Mouse (Mus musculus): ENCODE results near the gene Arid1b. TPM values are rescaled to one million over a fixed set of nuclear protein-coding genes. Genes with fewer than 3 reads are reported as not detected.

Arid1b gene
- polyA plus RNA-seq, 1 experiment: 10.8 TPM

DNA sequence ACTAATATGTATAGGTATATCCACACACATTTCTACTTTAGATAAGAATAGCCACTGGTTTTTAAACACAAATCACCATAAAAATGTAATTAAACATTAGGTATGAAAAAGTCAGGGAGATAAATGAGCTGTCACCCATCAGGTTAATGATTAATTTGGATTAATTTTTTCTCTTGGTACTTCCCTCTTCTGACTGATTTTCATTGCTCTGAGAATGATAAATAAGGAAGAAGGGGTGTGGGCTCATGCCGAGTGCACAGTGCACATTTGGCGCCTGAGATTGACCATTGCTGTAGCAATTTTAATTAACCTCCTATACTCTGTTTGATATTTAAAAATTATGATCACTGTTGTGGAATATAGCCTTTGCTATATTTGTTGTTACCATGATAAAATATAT is 159.3 kb downstream of the Arid1b start:
- no peak for DNase-seq (ENCODE audit: low spot score)

DNA sequence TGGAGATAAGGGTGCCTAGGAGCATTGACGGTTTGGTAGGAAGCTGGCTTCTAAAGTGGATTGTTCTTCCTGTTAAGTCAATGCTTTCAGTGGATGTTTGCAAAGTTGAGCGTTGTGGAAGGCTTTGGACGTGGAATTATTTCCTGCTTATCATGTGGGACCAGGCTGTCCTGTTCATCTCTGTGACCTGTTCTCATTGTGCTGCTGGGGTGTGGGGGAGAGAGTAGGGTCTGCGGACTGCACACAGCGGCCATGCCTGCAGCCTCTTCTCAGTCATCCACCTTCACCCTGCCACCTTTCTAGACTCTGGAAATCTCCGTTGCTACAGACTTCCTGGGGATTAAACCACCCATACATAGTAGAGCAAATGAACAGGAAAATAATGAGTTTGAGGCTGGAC is 160.2 kb downstream of the Arid1b start:
- no peak for DNase-seq (ENCODE audit: low spot score)

DNA sequence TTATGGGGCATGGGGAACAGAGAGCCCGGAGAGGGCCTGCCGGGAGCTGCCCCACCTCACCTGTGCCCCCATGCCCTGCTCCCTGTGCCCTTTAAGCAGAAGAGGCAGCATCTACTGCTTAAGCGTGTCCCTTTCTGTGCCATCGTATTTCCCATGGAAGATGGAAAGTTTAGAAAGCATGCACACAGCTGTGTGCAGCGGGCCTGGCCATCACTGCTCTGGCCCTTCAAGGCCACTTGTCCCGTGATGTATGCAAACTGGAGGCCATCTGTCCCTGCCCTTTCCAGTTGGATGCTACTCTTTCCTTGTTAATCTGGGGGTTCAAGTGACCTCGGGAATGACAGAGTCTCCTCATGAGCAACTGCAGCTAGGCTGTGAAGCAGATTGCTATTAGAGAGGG is 163.5 kb downstream of the Arid1b start:
- no peak for DNase-seq (ENCODE audit: low spot score)

DNA sequence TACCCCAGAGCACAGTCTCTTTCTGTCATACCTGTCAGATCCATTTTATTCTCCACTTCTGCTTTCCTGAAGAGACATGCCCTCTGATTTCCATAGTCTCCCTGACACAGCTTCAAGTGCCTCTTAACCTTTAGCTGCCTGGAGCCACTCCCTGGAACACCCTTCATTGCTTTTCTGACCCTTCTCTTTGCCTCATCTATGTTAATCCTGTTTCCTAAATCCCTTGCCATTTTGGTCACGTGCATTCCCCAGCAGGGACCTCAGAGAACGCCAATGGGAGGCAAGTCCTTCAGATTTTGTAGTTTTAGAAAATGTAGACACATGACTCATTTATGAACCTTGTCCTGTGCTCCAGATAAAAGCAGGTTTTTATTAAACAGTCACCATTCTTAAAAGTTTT is 168.4 kb downstream of the Arid1b start:
- no peak for DNase-seq (ENCODE audit: low spot score)

DNA sequence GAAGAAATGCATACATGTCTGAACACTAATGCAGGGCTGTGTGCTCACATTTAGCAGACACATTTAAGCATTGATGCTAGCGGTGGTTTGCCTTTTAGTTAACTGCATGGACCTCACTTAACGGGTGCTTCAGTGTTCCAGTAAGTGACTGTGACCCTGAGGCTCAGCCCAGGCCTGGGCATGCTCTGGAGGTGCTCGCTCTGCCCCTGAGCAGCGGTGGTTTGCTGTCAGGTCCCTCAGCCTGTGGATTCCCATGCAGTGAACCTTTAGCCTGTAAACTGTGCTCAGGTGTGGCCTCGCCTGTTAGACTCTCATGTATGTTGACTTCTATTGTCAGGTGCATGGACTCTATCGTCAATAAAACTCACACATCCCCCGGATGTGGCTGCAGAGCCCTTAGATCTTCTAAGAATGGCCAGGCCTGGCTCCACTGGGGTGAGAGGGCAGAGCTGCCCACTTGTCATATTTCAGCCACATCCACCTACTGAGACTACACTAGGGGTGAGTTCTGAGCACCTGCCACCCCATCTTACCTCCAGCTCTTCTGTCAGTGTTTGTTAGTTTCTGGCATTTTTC is 169.2 kb downstream of the Arid1b start:
- DNase-seq (ENCODE audit: low spot score): no peak

DNA sequence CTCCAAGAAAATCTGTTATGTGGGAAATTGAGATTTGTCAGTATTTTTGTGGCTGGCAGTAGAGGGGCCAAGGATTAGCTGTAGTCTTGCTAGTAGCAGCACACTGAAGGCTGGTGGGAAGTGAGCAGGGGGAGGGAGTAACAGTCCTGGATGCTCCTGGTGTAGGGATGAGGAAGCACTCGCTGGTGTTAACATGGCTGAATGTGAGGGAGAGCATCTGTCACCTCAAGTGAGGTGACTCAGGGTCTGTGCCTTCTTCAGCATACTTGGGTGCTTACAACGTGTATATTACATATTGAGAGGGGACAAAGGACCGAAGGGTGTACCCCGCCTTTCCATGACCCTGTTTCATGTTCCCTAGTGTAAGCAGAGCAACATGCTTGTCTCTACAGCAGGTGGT is 170.7 kb downstream of the Arid1b start:
- DNase-seq (ENCODE audit: low spot score): no peak

DNA sequence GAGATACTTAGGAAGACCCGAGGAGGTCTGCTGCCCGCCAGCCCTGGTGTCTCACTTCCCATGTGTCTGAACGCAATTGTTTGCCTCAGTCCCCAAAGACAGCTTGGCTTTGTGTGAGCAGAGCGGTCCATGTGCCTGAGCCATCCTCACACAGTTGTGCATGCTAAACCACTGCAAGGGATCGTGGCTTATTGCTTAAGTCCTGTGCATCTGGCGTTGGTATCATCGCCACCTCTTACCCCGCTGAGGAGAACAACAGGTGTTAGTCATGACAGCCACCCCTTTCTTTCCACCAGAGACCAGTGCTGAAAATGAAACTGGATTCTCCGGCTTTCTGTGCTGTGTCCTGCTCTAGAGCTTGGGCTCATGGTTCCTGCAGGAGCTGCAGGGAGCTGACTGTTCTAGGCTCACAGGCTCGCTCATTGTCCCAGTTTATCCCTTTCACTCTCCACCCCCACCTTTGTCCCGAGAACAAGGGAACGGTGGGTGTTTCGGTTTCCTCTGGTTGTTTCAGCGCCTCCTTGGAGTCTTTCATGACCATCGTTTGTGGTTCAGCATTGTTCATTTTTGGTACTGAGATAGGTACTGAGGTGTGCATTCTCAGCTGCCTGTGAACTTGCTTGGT is 171.2 kb downstream of the Arid1b start:
- DNase-seq (ENCODE audit: low spot score): no peak

DNA sequence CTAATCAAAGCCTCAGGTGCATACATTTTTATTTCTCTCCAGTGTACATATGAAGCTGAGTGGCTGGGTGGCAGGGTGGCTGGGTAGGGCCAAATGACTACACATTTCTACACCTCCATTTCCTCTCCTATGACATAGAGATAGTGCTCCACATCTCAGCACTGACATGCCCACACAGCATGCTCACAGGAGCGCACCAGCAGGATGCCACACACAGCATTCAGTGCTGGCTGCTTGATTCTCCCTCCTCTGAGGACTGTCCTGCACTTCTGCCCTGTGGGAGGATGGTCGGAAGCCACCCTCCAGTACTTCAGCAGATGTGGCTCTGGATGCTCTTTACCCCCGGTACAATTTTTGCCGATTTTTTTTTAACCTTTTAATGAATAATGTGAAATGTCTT is 172.0 kb downstream of the Arid1b start:
- no peak for DNase-seq (ENCODE audit: low spot score)

DNA sequence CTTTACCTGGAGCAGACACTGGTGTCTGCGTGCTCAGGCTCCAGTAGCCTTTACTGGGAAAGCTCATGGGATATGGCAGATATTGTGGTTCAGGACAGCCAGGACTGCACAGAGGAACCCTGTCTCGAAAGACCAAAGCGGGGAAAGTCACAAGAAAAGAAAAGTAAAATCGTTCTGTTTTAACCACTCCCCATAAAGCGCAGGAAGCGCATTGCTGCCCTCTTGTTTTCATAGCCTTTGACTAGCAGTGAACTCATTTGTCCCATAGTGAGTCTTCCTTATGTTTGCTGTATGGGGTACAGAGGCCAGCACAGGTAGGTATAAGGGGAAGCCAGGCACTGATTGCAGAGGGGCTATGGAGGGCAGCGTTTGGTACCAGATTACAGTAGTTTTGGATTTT is 173.9 kb downstream of the Arid1b start:
- DNase-seq (ENCODE audit: low spot score): no peak

DNA sequence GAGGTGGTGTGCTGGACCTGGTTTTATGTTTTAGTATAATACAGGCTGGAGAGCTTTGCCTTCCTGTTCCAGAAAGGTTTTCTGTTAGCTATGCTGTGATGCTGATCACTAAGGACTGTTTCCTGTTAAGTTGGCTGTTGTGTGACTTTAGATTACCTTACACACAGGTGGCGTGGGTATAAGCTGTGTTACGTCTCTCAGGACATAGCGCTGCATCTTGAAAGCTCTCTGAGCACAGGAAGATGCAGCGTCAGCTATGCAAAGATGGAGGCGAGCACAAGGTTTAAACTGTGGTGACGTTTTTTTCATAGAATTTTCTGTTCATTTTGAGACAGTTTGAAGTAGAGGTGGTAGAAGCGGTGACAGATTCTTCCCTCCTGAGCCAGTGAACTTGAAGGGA is 174.5 kb downstream of the Arid1b start:
- no peak for DNase-seq (ENCODE audit: low spot score)

DNA sequence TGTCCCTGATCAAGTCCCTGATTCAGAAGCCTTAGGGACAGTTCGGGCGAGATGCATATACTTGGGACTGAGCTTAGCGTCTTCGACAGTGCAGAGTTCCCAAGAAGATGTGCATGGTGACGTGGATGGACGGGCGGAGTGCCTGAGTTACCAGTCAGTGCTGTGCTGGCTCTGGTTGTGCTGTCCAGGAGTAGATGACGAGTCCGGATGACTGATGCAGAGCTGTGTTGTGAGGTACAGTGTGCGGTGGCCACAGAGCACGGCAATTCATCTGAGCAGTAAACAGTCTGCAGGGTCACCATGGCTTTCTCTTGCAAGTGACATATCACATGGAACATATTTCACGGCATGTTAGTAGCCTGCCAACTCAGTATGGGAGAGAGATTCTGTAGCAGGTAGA is 176.2 kb downstream of the Arid1b start:
- DNase-seq (ENCODE audit: low spot score): no peak

DNA sequence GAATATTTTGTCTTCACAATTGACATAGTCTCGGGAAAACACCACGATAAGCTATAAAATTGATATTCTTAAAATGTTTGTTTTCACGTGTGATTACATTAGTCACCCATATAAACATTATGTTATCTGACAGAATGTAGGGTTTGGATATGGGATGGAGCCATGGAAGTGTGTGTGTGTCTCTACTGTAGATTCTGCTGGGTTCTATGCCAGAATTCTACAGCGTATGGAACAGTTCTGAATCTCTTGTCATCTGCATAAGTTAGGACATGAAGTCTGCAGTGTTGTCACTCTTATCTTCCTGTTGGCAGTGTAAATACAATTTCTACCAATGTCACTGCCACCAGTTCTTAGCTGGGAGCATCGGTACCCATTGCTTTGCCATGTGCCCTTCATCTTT is 177.3 kb downstream of the Arid1b start:
- no peak for DNase-seq (ENCODE audit: low spot score)

DNA sequence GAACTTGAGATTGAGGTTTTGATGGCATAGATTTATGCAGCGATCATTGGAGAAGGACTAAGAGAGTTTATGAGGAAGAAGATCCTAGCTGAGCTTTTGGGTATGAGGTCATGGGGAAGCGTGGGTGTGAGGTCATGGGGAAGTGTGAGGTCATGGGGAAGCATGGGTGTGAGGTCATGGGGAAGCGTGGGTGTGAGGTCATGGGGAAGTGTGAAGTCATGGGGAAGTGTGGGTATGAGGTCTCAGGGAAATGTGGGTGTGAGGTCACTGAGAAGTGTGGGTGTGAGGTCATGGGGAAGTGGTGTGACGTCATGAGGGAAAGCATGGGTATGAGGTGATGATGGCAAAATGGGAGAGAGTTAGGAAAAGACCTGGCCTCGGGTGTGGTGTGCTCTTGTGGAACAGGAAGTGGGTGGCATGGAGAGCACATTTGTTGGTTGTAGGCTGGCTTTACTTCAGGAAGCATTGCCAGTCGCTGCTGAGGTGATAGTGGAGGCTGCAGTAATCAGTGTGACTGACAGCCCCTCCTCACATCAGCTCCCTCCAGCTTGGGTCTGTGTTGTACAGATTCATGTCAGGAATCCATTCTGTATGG is 180.4 kb downstream of the Arid1b start:
- DNase-seq (ENCODE audit: low spot score): no peak

DNA sequence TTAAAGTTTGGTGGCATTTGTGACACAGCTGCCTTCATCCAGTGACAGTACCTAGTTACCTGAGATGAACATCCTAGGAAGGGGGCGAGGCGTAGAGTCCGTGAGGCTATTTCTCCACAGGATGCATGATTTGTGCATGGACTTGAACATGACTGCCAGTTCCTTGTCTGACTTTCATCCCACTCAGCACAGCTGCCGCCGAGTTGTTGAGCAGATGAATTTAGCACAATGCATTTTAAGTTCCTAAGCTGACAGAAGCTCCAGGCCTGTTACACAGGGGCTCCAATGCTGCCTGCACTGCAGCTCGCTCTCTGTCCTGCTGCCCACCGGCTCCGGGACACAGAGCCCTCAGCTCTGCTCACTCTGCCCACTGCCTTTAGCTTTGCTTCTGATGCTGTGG is 181.4 kb downstream of the Arid1b start:
- no peak for DNase-seq (ENCODE audit: low spot score)

DNA sequence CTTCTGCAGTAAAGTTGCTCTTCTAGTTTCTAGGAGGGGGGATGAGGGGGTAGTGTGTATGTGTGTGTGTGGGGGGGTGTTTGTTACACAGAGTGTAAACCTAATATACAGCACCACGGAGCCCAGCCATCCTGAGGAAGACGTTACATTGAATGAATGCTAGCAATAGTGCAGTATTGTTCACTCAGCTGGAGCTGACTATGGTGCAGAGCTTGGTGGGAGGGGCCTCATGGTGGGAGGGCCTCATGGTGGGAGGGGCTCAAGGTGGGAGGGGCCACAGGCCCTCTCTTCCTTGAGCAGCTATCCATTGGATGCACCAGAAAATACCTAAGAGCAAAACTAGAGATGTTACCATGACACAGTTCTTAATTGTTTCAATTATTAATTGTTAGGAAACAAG is 182.2 kb downstream of the Arid1b start:
- DNase-seq (ENCODE audit: low spot score): no peak

DNA sequence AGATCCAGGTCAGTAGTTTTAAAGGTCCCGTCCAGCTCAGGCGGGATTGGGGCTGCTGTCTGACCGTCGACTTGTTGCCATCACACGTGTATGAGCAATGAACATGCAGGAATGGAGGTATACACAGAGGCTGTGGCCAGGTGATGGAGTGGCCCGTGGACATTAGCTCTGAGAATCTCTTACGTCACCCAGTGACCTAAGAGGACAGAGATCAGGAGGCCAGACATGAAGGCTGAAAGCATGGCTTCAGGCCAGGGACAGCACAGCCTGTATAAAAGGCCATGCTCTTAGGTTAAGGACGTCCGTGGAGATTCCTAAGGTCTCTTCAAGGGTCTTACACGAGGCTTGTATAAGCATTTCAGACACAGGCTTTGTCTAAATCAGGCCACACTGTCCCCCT is 184.4 kb downstream of the Arid1b start:
- DNase-seq (ENCODE audit: low spot score): no peak

DNA sequence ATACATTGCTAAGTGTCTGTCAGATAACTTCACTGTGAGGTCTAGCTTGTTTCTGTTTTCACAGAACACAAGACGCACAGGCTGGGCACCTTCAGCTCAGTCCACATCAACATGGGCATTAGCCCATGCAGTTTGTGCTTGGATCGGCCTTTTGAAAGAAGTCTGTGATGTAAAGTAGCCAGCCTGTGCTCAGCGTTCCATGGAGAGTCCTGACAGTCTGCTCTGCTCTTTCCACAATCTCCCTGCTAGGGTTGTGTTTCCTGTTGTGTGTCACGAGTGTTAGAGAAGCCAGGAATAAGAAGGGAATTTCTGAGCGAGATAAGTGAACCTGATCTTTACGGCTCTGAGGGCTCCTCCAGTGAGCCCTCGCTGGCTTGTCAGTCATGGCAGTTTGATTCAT is 184.9 kb downstream of the Arid1b start:
- no peak for DNase-seq (ENCODE audit: low spot score)

DNA sequence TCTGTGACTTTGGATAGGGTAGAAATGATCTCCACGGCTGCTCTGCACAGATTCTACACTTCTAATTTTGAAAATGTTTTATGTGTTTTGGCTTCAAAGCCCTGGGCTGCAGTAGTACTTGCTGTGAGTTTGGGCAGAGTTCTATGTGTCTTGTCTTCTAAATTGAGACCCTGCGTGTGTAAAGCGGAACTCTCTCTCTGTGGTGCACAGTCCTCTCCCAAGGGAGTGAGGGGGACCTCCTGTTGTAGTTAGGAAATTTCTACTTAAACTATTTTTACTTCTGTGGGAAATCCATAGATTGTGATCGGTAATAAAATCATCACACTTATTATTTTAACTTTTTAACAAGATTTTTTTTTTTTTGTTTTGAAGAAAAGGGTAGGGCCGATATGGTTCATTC is 185.3 kb downstream of the Arid1b start:
- no peak for DNase-seq (ENCODE audit: low spot score)

DNA sequence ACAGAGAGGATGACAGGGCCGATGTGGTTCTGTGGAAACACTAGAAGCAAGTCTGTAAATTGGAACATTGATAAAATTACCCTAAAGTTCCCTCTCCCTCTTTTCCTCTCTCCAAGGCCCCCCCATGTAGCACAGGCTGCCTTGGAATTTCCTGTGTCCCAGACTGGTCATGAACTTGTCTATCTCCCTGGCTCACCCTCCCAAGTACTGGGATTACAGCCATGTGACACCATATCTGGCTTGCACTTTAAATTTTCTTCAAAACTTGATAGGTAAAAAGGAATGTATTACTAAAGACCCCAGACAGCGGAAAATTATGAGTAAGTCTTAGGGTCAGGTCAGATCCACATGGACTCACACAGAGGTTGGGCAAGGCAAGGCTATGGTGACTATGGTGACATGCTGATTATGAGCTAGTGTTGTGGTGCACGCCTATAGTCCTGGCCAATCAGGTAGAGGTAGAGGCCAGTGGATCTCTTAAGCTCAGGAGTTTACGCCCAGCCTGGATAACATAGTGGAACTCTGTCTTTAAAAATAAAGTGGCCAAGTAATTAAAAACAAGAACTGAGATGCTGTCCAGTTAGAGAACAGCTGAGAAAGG is 185.9 kb downstream of the Arid1b start:
- DNase-seq (ENCODE audit: low spot score): no peak

DNA sequence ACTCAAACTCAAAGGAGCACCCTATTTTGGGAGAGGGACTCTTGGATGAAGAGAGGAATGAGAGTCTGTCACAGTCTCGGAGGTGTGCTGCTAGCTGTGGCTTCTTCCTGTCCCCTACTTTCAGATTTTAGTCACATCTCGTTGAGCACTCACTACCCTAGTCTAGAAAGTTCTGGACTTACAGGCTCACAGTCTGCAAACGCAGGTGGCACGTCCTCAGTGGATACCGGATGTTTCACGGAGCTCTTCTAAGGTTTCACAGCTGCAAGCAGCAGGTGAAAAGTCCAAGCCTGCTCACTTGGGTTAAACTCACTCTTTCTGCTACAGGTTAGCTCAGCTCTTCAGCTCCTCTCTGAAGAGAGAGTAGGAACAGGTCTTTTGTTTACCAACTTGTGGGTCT is 186.8 kb downstream of the Arid1b start:
- DNase-seq (ENCODE audit: low spot score): no peak

DNA sequence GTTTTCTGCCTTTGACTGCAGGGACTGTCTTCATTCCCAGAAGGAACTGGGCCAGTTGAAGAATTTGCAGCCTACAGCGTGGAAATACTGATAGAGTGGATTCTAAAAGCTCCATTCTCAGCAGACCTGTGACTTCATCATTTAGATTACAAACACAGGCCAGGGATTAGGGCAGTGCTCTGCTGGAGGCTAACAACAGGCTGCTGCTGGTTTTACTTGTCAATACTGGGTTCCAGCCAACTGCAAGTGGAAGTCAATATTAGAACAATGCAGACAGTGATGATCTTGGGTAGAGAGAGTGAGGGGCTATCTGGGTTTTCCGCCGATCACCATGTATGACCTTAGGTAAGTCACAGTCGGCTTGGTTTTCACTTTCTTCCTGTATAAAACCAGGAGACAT is 188.4 kb downstream of the Arid1b start:
- DNase-seq (ENCODE audit: low spot score): no peak

DNA sequence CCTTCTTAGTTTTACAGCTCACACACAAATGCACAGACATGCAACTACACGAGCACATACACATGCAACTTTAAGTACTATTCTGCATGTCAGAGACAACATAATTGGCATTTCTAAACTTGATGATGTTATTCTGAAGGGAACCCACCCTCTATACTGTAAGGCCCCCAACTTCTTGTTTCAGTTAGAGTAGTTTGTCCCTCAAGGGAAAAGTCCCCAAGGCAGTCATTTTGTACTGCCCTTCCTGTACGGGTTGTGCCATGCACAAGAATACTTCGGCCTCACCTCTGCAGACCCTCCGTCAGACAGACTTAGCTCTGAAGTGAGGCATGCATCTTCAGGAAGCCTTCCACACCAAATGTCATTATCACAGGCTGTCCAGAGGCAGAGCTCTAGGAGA is 191.4 kb downstream of the Arid1b start:
- DNase-seq (ENCODE audit: low spot score): no peak

DNA sequence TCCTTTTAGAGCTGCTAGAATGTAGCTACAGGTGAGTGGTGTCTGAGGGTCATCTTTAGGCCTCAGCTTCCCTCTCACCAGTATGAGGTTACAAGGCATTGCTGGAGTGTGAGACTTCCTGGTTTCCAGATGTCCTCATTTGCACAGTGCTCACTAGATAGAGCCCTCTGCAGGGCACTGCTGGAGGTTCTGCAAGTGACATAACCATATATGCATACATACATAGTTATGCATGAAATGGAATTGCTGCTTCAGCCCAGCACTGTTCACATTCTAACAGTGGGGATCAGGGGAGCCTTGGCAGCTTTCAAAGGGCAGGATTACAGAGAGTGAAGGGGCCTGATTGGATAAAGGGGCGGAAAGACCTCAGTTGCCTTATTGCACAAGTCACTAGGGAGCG is 193.4 kb downstream of the Arid1b start:
- DNase-seq (ENCODE audit: low spot score): no peak

DNA sequence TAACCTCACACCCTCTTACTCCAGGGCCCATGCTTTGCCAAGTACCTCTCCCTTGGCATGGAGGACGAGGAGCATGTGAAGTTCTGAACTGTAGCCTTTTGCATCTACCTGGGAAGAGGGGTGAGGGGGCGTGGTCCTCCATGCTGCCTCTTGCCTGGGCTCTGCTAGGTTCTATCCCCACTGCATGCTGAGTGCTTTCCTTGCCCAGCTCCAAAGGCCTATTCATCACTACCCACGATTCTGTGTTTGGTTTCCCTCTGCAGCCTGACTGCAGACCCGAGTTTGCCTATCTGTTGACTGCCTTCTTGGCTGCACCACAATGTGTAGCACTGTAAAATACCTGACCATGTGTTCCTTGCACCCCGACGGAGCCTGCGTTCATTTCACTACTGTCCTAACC is 194.3 kb downstream of the Arid1b start:
- DNase-seq (ENCODE audit: low spot score): no peak
